Mouse (Mus musculus) T-helper 1 cell (primary cell): Measurements from ENCODE around the gene Lgi1.

Experiments
- in situ Hi-C: fragments of 300-600 bp; cut with MboI, MseI; formaldehyde crosslinking; loops from one replicate; pipeline ENCODE4 v1.15.1; 2025; ENCODE audit warnings: high pct_unique_total_duplicates

Gene Lgi1

GRCm38 (mm10) chr19:38357956-38358623, 93.8 kb downstream of the Lgi1 start:
- in situ Hi-C loops = loop anchor here (10.0 kb wide), 1 partner anchor 403 kb away; no protein-coding TSS in a partner anchor

DNA sequence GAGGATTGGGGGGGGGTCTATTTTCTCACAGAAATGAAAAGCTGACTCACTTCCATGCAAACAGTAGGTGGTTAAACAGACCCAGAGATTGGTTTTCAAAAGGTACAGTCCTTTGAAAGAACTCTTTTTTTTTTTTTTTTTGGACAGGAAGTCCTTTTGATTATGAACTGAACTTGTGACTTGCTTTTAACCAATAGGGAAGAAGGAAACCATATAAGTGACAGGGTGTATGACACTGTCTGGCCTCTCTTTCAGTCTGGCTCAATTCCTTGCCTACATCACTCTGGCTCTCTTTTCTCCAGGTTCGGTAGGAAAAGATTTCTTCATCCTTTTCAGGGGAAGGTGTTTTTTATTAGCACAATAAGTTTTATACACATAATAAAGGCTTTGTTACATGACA, 95.0 kb downstream of the Lgi1 start:
- in situ Hi-C loops = loop anchor here (10.0 kb wide), 1 partner anchor 404 kb away; no protein-coding TSS in a partner anchor
